Mouse (Mus musculus) midbrain, postnatal 0 days (tissue): ENCODE measurements at regions not wholly inside any gene's neighbourhood (a gene's known extent, or its start where the extent isn't known, plus 50 kb on each side); places are given as distances from the start of the nearest gene placed in this dataset.
A peak's percentile ranks its signal among the peaks of the same experiment; 100 is the strongest.

Experiments used
- ATAC-seq: fragments of 200-750 bp; cut with Nextera tagmentation; 2 replicates; pipeline ENCODE4 v1.8.0; 2017; ENCODE audit warnings: moderate number of reproducible peaks, mild to moderate bottlenecking, moderate TSS enrichment, moderate library complexity; ENCODE audit not compliant: low FRiP score
- DNase-seq: peaks from one replicate; pipeline ENCODE4 v3.0.0-alpha.2; 2015; ENCODE audit warnings: low spot score
- H3K27ac ChIP-seq: fragments of 300-500 bp; sonication (generic); 2 replicates; pipeline ENCODE4 v1.5.1; 2014; ENCODE audit warnings: low read depth, mild to moderate bottlenecking, low read length, mixed read lengths
- H3K27me3 ChIP-seq: fragments of 300-500 bp; sonication (generic); 2 replicates; pipeline ENCODE4 v1.6.1; 2014; ENCODE audit warnings: low read length, control low read depth, mixed read lengths; ENCODE audit not compliant: insufficient read depth
- H3K36me3 ChIP-seq: fragments of 300-500 bp; sonication (generic); 2 replicates; pipeline ENCODE4 v1.6.1; 2014; ENCODE audit warnings: low read length, control low read depth, mixed read lengths; ENCODE audit not compliant: insufficient read depth
- H3K4me1 ChIP-seq: fragments of 300-500 bp; sonication (generic); 2 replicates; pipeline ENCODE4 v1.6.1; 2014; ENCODE audit warnings: mild to moderate bottlenecking, control low read depth, antibody characterized with exemption, low read length, mixed read lengths; ENCODE audit not compliant: insufficient read depth
- H3K4me2 ChIP-seq: fragments of 300-500 bp; sonication (generic); 2 replicates; pipeline ENCODE4 v1.6.1; 2014; ENCODE audit warnings: low read depth, mild to moderate bottlenecking, low read length, mixed read lengths; ENCODE audit not compliant: poor library complexity, severe bottlenecking
- H3K4me3 ChIP-seq: fragments of 300-500 bp; sonication (generic); 2 replicates; pipeline ENCODE4 v1.5.1; 2014; ENCODE audit warnings: low read depth, mild to moderate bottlenecking, low read length, moderate library complexity
- H3K9ac ChIP-seq: fragments of 300-500 bp; sonication (generic); replicated peaks from 2 replicates; pipeline ENCODE4 v1.6.1; 2014; ENCODE audit warnings: mild to moderate bottlenecking, low read length, moderate library complexity, mixed read lengths; ENCODE audit not compliant: poor library complexity, severe bottlenecking
- H3K9me3 ChIP-seq: fragments of 300-500 bp; sonication (generic); 2 replicates; pipeline ENCODE4 v1.6.1; 2016; ENCODE audit warnings: low read length, control low read depth
- CTCF ChIP-seq: IDR thresholded peaks from 2 replicates; pipeline ENCODE4 v1.5.1; 2016; ENCODE audit warnings: antibody characterized with exemption, mild to moderate bottlenecking
- WGBS: fragments of 180-500 bp; shearing (Covaris S2); extraction: QIAGEN DNeasy Blood & Tissue Kit; methylation state at CpG from one replicate; pipeline ENCODE4 v1.1.7; 2014; 5-methylcytosine and 5-hydroxymethylcytosine counted together

DNA sequence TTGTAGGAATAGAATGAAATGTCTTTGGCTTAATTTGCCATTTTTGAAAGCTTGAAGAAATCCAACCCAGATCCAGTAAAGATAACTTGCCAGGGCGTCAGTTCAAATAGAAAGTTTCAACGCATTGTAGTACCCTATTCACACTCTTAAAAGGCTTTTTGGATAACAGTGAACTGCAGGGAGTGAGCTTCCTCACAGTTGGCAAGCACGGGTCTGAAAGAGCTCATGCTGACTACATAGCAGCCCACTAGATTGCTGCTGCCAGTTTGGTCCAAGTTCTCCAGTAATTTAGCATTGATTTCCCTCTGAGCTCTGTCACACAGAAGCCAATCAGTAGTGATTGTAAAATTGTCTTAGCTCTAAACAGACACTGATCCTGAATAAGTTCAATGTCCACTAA is 237.3 kb upstream of the Cdh9 start:
- H3K4me1 ChIP-seq: no peaks in the 10 kb centered on the region
- 14% methylated on average over 3 of the region's 3 CpGs for WGBS
- TF ChIP-seq CTCF: no peak
- DNase-seq: peak; percentile 36
- no peak overlapping the region for H3K9ac ChIP-seq
- H3K27me3 ChIP-seq: no peaks in the 10 kb centered on the region
- no peak overlapping the region for H3K4me2 ChIP-seq
- H3K4me3 ChIP-seq: no peak overlapping the region
- H3K9me3 ChIP-seq: no peaks in the 10 kb centered on the region
- H3K36me3 ChIP-seq: no peaks in the 10 kb centered on the region
- 0 out of 2 replicates have a peak, but pooled peaks have one; percentile 44 for ATAC-seq
- H3K27ac ChIP-seq: no peak overlapping the region

DNA sequence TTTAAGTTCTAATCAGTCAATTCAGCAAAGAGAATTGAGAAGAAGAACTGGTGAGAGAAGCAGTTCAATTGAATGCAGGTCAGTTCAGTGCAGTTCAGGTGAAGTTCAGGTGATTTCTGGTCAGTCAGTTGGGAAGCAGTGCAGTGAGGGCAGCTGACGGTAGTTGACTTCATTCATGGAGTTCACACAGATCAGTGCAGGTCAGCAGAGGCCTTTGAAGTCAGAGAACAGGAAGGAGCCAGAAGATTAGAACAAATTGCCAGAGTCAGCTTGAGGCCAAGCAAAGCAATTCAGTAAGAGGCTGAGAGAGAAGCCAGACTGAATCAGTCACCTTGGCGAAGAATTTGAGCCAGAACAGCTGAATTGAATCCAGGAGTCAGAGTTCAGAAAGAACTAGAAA is 235.7 kb upstream of the Cdh9 start:
- 59% methylated on average over 2 of the region's 2 CpGs for WGBS
- H3K4me2 ChIP-seq: no peak overlapping the region
- TF ChIP-seq CTCF: no peak
- DNase-seq: no peak
- H3K9me3 ChIP-seq: no peaks in the 10 kb centered on the region
- no peaks in the 10 kb centered on the region for H3K27me3 ChIP-seq
- no peaks in the 10 kb centered on the region for H3K36me3 ChIP-seq
- ATAC-seq: no peak
- no peak overlapping the region for H3K4me3 ChIP-seq
- H3K4me1 ChIP-seq: no peaks in the 10 kb centered on the region
- H3K9ac ChIP-seq: no peak overlapping the region
- H3K27ac ChIP-seq: no peak overlapping the region

DNA sequence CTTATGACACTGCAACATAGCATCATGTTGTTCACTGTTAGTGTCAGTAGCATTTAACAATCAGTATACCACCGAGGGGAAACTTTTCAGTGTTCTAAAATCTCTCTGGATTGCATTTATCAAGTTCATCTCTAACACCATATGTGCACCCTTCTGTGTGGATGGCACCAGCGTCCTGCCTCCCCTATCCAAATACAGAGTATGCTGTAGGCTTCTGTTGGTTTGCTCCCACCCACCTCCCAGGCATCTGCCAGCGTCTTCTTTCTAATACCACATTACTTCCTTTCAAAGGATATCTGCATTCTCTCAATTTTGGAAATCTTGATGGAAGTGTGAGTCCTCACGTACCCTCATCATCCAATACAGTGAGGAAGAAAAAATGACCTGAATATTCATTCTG is 208.0 kb upstream of the Cdh9 start:
- no peak for TF ChIP-seq CTCF
- Histone ChIP-seq H3K9me3 (no peaks in the 10 kb centered on the region), H3K9ac (no peak overlapping the region), H3K4me3 (no peak overlapping the region), H3K36me3 (no peaks in the 10 kb centered on the region), H3K4me2 (no peak overlapping the region), H3K27ac (no peak overlapping the region), H3K4me1 (no peaks in the 10 kb centered on the region), H3K27me3 (no peaks in the 10 kb centered on the region)
- 83% methylated on average over 4 of the region's 4 CpGs for WGBS
- ATAC-seq (no peak), DNase-seq (no peak)

DNA sequence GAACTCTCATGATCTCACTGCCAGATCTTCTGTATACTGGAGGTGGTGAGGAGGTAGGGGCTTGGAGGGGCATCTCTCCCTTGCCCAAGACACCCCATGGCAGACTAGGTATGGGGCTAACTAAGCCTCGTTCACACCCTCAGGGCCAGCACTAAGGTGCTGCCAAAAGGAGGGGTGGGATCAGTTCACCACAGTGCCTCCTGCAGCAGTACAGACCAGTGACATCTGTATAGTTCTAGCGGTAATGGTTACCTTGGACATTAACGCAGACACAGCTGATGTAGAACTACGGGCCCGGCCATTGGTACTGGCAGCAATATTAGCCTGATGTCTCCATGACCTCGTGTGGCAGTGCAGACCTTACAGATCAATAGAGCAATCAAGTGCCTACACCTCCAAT is 196.0 kb upstream of the Cdh9 start:
- H3K4me2 ChIP-seq: no peak overlapping the region
- WGBS: 93% methylated on average over 6 of the region's 6 CpGs
- no peaks in the 10 kb centered on the region for H3K36me3 ChIP-seq
- no peak for TF ChIP-seq CTCF
- no peak overlapping the region for H3K27ac ChIP-seq
- no peaks in the 10 kb centered on the region for H3K27me3 ChIP-seq
- no peaks in the 10 kb centered on the region for H3K4me1 ChIP-seq
- DNase-seq: no peak
- no peak overlapping the region for H3K9ac ChIP-seq
- H3K9me3 ChIP-seq: no peaks in the 10 kb centered on the region
- H3K4me3 ChIP-seq: no peak overlapping the region
- ATAC-seq: no peak

DNA sequence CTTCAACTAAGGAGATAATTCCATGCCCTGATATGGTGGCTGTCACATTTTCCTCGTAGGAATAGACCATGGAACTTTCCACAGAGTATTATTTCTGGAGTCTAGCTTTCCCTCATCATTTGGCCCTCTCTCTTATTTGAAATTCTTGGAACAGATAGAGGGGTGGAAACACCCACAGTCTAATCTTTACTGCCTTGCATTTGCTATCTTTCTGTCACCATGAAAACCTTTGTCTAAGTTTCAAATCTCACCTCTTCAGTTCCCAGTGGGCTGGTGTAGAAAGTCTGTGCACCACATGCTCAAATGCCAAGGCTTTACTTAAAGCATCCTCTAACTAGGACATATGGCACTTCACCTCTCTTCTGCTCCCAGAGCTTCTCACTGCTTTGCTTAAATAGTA is 187.3 kb upstream of the Cdh9 start:
- DNase-seq (no peak), ATAC-seq (no peak)
- no peaks in the 10 kb centered on the region for H3K4me1 ChIP-seq
- H3K4me2 ChIP-seq: no peak overlapping the region
- no peak overlapping the region for H3K27ac ChIP-seq
- no peaks in the 10 kb centered on the region for H3K9me3 ChIP-seq
- no peaks in the 10 kb centered on the region for H3K36me3 ChIP-seq
- H3K27me3 ChIP-seq: no peaks in the 10 kb centered on the region
- TF ChIP-seq CTCF: no peak
- H3K4me3 ChIP-seq: no peak overlapping the region
- no peak overlapping the region for H3K9ac ChIP-seq
- WGBS: 35% methylated on average over 1 of the region's 1 CpGs

DNA sequence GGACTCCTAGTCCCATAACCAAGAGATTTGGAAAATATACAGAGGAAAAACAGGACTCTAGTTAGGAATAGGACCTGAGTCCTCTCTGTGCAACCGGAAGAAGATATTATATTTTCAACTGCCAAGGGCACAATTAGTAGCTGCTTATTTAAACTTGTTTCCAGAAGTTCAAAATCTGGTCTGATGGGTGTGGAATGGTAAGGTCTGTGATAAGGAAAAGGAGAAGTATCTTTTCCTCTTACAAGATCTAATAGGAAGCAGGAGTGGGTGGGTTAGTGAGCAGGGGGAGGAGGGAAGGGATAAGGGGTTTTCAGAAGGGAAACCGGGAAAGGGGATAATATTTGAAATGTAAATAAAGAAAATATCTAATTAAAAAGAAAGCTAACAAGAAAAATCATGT is 173.4 kb upstream of the Cdh9 start:
- Histone ChIP-seq H3K9me3 (no peaks in the 10 kb centered on the region), H3K27ac (no peak overlapping the region), H3K27me3 (no peaks in the 10 kb centered on the region), H3K36me3 (no peaks in the 10 kb centered on the region), H3K4me3 (no peak overlapping the region), H3K4me2 (no peak overlapping the region), H3K9ac (no peak overlapping the region), H3K4me1 (no peaks in the 10 kb centered on the region)
- TF ChIP-seq CTCF: no peak
- no peak for ATAC-seq
- DNase-seq: no peak
- WGBS: 92% methylated on average over 2 of the region's 2 CpGs
